In the genomic region with DNA sequence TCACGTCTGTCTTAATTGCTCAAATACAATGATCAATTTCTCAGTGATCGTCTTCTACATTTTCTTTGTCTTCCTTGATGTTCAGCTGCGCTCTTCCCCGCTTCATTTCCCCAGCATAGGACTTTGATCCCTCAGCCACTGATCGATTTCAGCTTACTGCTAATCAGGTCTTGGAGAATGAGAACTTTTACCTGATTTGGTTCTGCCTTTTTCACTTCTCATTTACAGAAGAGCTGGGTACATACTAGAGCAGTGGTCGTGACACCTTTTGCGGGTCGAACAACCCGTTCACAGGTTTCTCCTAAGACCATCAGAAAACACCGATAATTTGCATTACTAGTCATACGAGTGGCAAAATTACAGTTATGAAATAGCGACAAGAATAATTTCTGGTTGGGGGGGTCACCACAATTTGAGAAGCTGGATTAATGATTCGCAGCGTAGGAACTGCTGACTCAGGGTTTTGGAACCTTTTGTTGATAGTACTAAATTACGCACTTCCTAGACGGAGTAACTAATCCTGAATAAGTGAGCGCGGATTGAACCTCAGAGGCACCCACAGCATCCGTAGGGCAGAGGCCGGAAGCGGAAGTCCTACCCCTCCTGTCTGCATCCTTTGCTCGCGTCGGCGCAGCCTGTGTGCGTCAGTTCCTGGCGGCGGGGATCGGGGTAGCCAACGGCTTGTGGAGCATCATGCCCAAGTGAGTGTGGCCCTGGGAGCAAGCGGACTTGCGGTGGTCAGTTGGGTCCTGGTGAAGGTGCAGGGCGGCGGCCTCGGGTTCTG, we compare ENCODE assay signal across 1 mouse cellular context.
TF ChIP-seq lines count a peak whose summit lies in the region.

No protein-coding gene starts in this region.

TF ChIP-seq in CH12.LX, 34 proteins besides CTCF, POLR2A, EP300 and RAD21 (continued from another document):
- TF ChIP-seq KAT2A (IDR thresholded peaks at IDR 0.05; ENCODE audit: insufficient replicate concordance, low read length): peak; percentile 96
- peak; percentile 61 for TF ChIP-seq IRF4 (IDR thresholded peaks at IDR 0.05; ENCODE audit: low read depth, low read length)
- TF ChIP-seq JUND (conservative IDR thresholded peaks at IDR 0.05; ENCODE audit: low read depth, low read length): 0 out of 2 replicates have a peak, but pooled peaks have one; percentile 46
- peak; percentile 95 for TF ChIP-seq HCFC1 (IDR thresholded peaks at IDR 0.05; ENCODE audit: low read depth, low read length)
- TF ChIP-seq SIN3A (IDR thresholded peaks at IDR 0.05; ENCODE audit: low read length): peak; percentile 92
- TF ChIP-seq GABPA (IDR thresholded peaks at IDR 0.05; ENCODE audit: insufficient replicate concordance, low read depth, low read length): peak; percentile 71; the same call in 1 of the 2 replicates
- TF ChIP-seq TCF12 (IDR thresholded peaks at IDR 0.05; ENCODE audit: low read depth, low read length): peak; percentile 76
- no peak for TF ChIP-seq ZC3H11A (IDR thresholded peaks at IDR 0.05; ENCODE audit: low read depth, low read length)
- no peak for TF ChIP-seq RCOR1 (conservative IDR thresholded peaks at IDR 0.05; ENCODE audit: low read depth, low read length)
- no peak for TF ChIP-seq ZNF384 (IDR thresholded peaks at IDR 0.05; ENCODE audit: low read depth, low read length)
- TF ChIP-seq MYC (IDR thresholded peaks at IDR 0.05; ENCODE audit: low read depth, low read length): no peak
- TF ChIP-seq UBTF (IDR thresholded peaks at IDR 0.05; ENCODE audit: low read depth, low read length): no peak
- TF ChIP-seq E2F4 (IDR thresholded peaks at IDR 0.05; ENCODE audit: insufficient replicate concordance, low read depth, low read length): peak; percentile 34; the same call in 1 of the 2 replicates
- TF ChIP-seq SMC3 (IDR thresholded peaks at IDR 0.05; ENCODE audit: low read depth, low read length): no peak
- TF ChIP-seq CHD1 (IDR thresholded peaks at IDR 0.05; ENCODE audit: low read depth, low read length): no peak
- peak; percentile 98 for TF ChIP-seq ELF1 (IDR thresholded peaks at IDR 0.05; ENCODE audit: low read depth, low read length)
- TF ChIP-seq MAZ (IDR thresholded peaks at IDR 0.05; ENCODE audit: low read depth, low read length): no peak
- TF ChIP-seq ETS1 (conservative IDR thresholded peaks at IDR 0.05; ENCODE audit: low read depth, low read length): peak; percentile 75
- TF ChIP-seq JUN (IDR thresholded peaks at IDR 0.05; ENCODE audit: insufficient read depth, low read depth, low read length): no peak
- no peak for TF ChIP-seq CHD2 (IDR thresholded peaks at IDR 0.05; ENCODE audit: low read length)
- peak; percentile 80; the same call in 1 of the 2 replicates for TF ChIP-seq MEF2A (IDR thresholded peaks at IDR 0.05; ENCODE audit: borderline replicate concordance, low read depth, low read length)
- TF ChIP-seq USF1 (IDR thresholded peaks at IDR 0.05; ENCODE audit: low read depth, low read length): no peak
- TF ChIP-seq MAFK (IDR thresholded peaks at IDR 0.05; ENCODE audit: insufficient replicate concordance, low read length): peak; percentile 100
- TF ChIP-seq NELFE (IDR thresholded peaks at IDR 0.05; ENCODE audit: low read depth, low read length): no peak; the same call in none of the 2 replicates
- TF ChIP-seq MXI1 (IDR thresholded peaks at IDR 0.05; ENCODE audit: low read depth, low read length): peak; percentile 83
- TF ChIP-seq USF2 (conservative IDR thresholded peaks at IDR 0.05; ENCODE audit: low read depth, low read length): no peak
- TF ChIP-seq NRF1 (IDR thresholded peaks at IDR 0.05; ENCODE audit: low read depth, low read length): peak; percentile 30; the same call in 1 of the 2 replicates
- no peak for TF ChIP-seq BHLHE40 (IDR thresholded peaks at IDR 0.05; ENCODE audit: low read depth, low read length)
- TF ChIP-seq MAX (IDR thresholded peaks at IDR 0.05; ENCODE audit: low read length): no peak
TF ChIP-seq in CH12.LX: peak in this region for 15.
